Mouse (Mus musculus) liver, postnatal 0 days (tissue): ENCODE measurements around the gene Hsdl1.

Experiments
- CTCF ChIP-seq: sonication (generic); IDR thresholded peaks from 2 replicates; pipeline ENCODE4 v1.5.1; 2016; ENCODE audit warnings: antibody characterized with exemption, low read depth
- EP300 ChIP-seq: IDR thresholded peaks from 2 replicates; pipeline ENCODE4 v1.6.1; 2016; ENCODE audit warnings: antibody characterized with exemption, low read depth, mild to moderate bottlenecking

DNA sequence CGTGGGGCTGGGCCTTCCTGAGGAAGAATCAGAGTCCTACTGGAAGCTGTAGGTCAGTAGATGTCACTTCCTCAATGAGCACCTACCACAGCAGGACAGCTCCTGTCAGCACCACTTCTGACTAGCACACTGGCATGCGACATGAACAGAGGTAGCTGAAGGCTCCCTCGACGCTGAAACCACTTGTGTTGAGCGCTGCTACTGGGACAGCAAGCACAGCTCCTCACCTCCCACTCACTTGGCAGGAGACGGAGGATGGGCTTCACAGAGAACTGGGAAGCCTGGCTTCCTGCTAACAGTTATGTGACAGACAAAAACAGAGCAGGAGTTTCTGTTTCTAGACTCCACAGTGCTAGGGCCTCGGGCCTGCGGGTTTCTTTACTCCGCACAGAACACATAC, 43.0 kb downstream of the Hsdl1 start:
- TF ChIP-seq EP300, result no peak
- no peak for TF ChIP-seq CTCF
